Mouse (Mus musculus) olfactory bulb, adult 2 months (tissue): ENCODE data around the gene Smarca2.

Experiments
- CTCF ChIP-seq: fragments of 200-500 bp; IDR thresholded peaks from 2 replicates; pipeline ENCODE4 v1.5.1; 2012; ENCODE audit warnings: low read depth, mild to moderate bottlenecking, low read length, moderate library complexity; ENCODE audit not compliant: insufficient read depth
- POLR2A ChIP-seq: fragments of 200-500 bp; IDR thresholded peaks from 2 replicates; pipeline ENCODE4 v1.6.1; 2012; ENCODE audit warnings: mild to moderate bottlenecking, low read depth, low read length, moderate library complexity; ENCODE audit not compliant: insufficient read depth

DNA sequence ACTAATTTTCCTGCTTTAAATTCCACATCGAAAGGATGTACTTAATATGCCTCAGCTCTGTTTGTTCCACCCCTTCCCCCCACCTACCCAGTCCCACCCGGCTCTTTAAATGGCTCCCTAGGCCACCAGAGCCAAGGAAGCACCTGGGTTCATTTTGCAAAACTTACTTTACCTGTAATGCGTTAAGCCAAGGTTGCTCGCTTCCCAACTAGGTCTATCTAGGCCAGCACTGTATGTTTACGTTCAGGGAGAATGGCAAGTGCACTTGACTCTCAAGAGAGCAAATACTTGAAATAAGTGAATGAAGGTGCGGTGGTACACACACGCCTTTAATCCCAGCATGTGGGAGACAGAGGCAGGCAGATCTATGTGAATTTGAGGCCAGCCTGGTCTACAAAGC, 140.7 kb downstream of the Smarca2 start:
- TF ChIP-seq POLR2A (no peak), CTCF (no peak)
